Mouse (Mus musculus) myocyte (in vitro differentiated cells): Measurements from ENCODE around the gene Trmt2a.

Experiments used
- CEBPB ChIP-seq: IDR thresholded peaks from 2 replicates; pipeline ENCODE4 v1.6.1; 2011; ENCODE audit warnings: mild to moderate bottlenecking, moderate library complexity; ENCODE audit not compliant: poor library complexity, insufficient read depth, severe bottlenecking
- E2F4 ChIP-seq: IDR thresholded peaks from one replicate; pipeline ENCODE4 v1.6.1; 2011; ENCODE audit warnings: mild to moderate bottlenecking, control low read depth, moderate library complexity; ENCODE audit not compliant: insufficient read depth
- MAX ChIP-seq: IDR thresholded peaks from one replicate; pipeline ENCODE4 v1.6.1; 2011; ENCODE audit warnings: low read depth, mild to moderate bottlenecking, control low read depth
- MYOD1 ChIP-seq, 3 experiments: IDR thresholded peaks; one replicate each; pipeline ENCODE4 v1.6.1; 2011; ENCODE audit warnings: control low read depth in 2 of 3, low read depth in 2 of 3, mild to moderate bottlenecking in 2 of 3, moderate library complexity in 1 of 3; ENCODE audit not compliant: insufficient read length in 2 of 3, control insufficient read depth in 1 of 3
- MYOG ChIP-seq, 3 experiments: IDR thresholded peaks; one replicate each; pipeline ENCODE4 v1.6.1; 2011; ENCODE audit warnings: control low read depth in 2 of 3, low read depth in 2 of 3, mild to moderate bottlenecking in 2 of 3; ENCODE audit not compliant: insufficient read length in 2 of 3, control insufficient read depth in 1 of 3, insufficient read depth in 1 of 3
- POLR2A ChIP-seq: IDR thresholded peaks from one replicate; pipeline ENCODE4 v1.6.1; 2011; ENCODE audit warnings: low read depth, mild to moderate bottlenecking, control low read depth, moderate library complexity; ENCODE audit not compliant: insufficient read length
- POLR2AphosphoS2 ChIP-seq: IDR thresholded peaks from one replicate; pipeline ENCODE4 v1.6.1; 2011; ENCODE audit warnings: low read depth, control low read depth; ENCODE audit not compliant: insufficient read length
- REST ChIP-seq: IDR thresholded peaks from one replicate; pipeline ENCODE4 v1.6.1; 2011; ENCODE audit warnings: mild to moderate bottlenecking, control low read depth, moderate library complexity; ENCODE audit not compliant: insufficient read depth, insufficient read length
- SRF ChIP-seq: IDR thresholded peaks from one replicate; pipeline ENCODE4 v1.6.1; 2011; ENCODE audit warnings: low read depth; ENCODE audit not compliant: control insufficient read depth, insufficient read length
- TCF12 ChIP-seq: IDR thresholded peaks from one replicate; pipeline ENCODE4 v1.6.1; 2011; ENCODE audit warnings: mild to moderate bottlenecking, control low read depth; ENCODE audit not compliant: poor library complexity, insufficient read depth, severe bottlenecking
- TCF3 ChIP-seq: IDR thresholded peaks from one replicate; pipeline ENCODE4 v1.6.1; 2011; ENCODE audit warnings: low read depth, control low read depth; ENCODE audit not compliant: insufficient read length
- USF1 ChIP-seq: IDR thresholded peaks from one replicate; pipeline ENCODE4 v1.6.1; 2011; ENCODE audit warnings: low read depth, mild to moderate bottlenecking, control low read depth, moderate library complexity

- TF ChIP-seq USF1 (no peak), MYOD1 (IDR thresholded peaks at IDR 0.05; ENCODE audit: control insufficient read depth in 1 of 3, insufficient read length in 2 of 3, low read depth in 2 of 3) (no peak), CEBPB (no peak), SRF (no peak), POLR2A (no peak), REST (no peak), MYOG (IDR thresholded peaks at IDR 0.05; ENCODE audit: control insufficient read depth in 1 of 3, insufficient read depth in 1 of 3, insufficient read length in 2 of 3, low read depth in 2 of 3) (no peak), TCF12 (no peak), POLR2AphosphoS2 (no peak), MAX (no peak), E2F4 (no peak), TCF3 (no peak)
These were observed 27.5 kb upstream of the Trmt2a start for GRCm38 (mm10) chr16:18220856-18221542.
